Mouse (Mus musculus) urinary bladder, postnatal 36 days (tissue): Measurements from ENCODE around the gene Sacm1l.

Experiments
- DNase-seq, 2 experiments: peaks; one replicate each; pipeline ENCODE4 v3.0.0; 2022; ENCODE audit warnings: low spot score in 2 of 2, mixed read lengths in 1 of 2

Gene Sacm1l

GRCm38 (mm10) chr9:123577360-123578192, 48.0 kb downstream of the Sacm1l start:
- DNase-seq: no peak

DNA sequence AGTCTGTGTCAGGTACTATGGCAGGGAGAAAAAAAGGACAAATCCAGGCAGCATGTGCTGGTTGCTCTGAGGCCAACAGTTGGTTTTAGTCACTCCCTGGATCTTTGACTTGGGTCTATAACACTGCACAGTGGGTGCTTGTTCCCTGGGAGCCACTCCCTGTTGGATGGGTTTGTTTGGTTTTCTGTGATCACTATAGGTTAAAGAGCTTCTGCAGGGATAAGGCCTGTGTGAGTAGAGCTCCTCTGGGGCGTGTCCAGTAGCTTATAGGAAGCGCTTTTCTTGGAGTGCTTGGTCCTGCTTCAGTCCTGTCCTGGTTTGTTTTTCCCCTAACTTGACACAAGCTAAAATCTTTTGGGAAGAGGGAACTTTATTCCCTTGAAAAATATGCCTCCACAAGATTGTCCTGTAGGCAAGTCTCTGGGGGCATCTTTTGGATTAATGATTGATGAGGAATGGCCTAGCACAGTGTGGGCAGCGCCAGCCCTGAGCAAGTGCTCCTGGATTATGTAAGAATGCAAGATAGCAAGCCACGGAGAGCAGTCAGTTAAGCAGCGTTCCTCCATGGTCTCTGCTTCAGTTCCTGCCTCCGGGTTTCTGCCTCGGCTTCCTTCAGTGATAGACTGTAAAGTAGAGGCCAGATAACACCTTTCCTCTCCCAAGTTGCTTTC, 59.8 kb downstream of the Sacm1l start:
- DNase-seq: no peak

- DNase-seq: no peak
Measured at GRCm38 (mm10) chr9:123595194-123595593, 65.6 kb downstream of the Sacm1l start.

- no peak for DNase-seq
Measured at GRCm38 (mm10) chr9:123596910-123597309, 67.4 kb downstream of the Sacm1l start.

GRCm38 (mm10) chr9:123597376-123597775, 67.8 kb downstream of the Sacm1l start:
- DNase-seq: no peak

- no peak for DNase-seq
Measured at GRCm38 (mm10) chr9:123601529-123601928, 72.0 kb downstream of the Sacm1l start.

DNA sequence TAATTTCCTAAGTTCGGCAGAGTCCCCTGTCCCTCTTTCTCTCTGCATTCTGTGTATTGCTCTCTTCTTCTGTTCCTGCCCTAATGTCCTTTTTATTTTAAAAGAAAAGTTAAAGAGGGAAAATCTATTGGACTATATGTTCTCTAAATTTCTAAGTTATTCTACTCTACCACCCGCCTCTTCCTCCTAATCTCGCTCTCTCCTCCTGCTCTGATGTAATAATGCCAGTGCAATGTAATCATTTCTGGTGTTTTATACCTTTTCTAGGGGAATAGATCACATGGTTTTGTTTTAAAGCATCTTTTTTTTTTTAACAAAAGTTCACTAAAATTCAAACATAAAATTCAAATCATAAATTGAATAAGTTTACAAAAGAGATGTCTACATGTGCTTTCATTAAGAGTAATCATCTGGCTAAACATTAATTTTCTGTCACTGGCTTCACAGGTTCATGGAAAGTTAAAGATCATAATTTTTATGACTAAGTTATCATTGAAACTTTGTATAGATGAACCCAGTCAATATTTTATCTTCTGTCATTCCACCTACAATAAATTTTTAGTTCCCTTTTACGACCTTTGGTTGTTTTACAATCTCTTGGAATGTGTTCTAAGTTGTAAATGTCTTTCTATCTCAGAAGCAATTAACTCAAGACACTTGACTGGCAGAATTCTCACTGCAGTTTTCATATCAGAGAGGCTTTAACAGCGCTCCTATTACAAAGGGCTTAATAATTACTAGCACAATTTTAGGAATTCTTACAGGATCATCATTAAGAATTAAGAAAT, 90.9 kb downstream of the Sacm1l start:
- no peak for DNase-seq

- no peak for DNase-seq
Measured at GRCm38 (mm10) chr9:123624741-123625140, 95.2 kb downstream of the Sacm1l start.

GRCm38 (mm10) chr9:123625821-123626220, 96.3 kb downstream of the Sacm1l start:
- DNase-seq: no peak

DNA sequence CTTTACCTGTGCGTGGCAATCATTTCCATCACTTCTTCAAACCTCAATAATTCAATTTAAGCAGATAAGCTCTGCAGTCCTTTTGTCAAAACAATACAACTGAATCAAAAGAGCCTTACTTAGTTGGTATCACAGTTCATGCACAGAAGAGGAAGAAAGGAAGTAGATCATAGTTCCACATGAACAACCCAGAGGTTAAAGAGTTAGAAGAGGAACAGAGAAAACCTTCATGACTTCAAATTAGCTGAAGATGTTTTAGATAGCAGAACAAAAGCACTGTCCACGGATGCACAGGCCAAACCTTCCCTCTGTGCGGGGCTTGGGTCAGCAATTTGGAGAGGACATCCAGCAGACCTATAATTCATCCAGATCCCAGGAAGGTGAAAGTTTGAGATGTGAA, 102.1 kb downstream of the Sacm1l start:
- no peak for DNase-seq

DNA sequence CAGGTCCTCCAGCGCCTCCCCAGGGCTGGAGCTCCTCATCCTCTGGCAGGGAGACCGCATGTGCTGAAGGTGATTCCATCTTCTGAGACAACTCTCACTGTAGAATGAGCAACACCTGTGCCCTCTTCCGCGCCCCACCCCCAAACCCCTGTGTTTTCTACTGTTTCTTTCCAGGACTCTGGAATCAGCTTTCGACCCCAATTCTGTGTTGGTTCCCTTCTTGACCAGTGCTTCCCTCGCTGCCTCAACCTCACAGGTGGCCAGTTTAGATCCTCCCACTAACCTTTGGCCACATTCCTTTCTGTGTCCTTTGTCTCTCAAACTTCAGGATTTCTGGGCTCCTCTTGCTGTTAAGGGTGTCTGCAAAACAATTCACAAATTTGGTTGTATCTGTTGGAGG, 102.7 kb downstream of the Sacm1l start, which contains the start of gene Slc6a20b:
Gene Slc6a20b, minus strand, starts transcription at position 285 of the 400 bp plus-strand sequence.
- no peak for DNase-seq

GRCm38 (mm10) chr9:123632993-123633392, 103.4 kb downstream of the Sacm1l start:
- DNase-seq: no peak

DNA sequence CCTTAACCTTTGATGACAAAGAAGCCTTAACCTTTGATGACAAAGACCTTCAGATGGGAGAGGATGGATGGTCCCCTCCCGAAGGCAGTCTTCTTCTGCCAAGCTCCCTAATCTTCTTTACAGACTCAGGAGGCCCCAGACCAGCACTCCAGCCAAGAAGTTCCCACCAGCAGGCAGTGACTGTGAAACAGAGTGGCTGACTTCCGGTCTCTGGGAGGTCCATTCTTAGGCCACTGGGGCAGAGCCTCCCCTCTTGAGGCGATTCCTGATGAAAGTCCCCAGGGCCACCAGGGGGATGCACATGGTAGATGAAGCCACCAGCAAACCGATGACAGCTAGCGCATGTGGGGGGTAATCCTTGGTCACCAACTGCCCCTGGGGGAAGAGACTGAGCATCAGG, 107.2 kb downstream of the Sacm1l start:
- DNase-seq: no peak

- no peak for DNase-seq
Measured at GRCm38 (mm10) chr9:123638231-123638630, 108.7 kb downstream of the Sacm1l start.

- peak; percentile 11 to 12 for DNase-seq
Measured at GRCm38 (mm10) chr9:123638668-123639089, 109.1 kb downstream of the Sacm1l start.

GRCm38 (mm10) chr9:123640106-123640505, 110.5 kb downstream of the Sacm1l start:
- no peak for DNase-seq
